Mouse (Mus musculus) embryonic facial prominence, embryonic 13.5 days (tissue): ENCODE measurements around the gene Pp2d1. TPM values are rescaled to one million over a fixed set of nuclear protein-coding genes. Genes with fewer than 3 reads are reported as not detected.
A peak's percentile ranks its signal among the peaks of the same experiment; 100 is the strongest.

Experiments used
- ATAC-seq: fragments of 200-750 bp; cut with Nextera tagmentation; 2 replicates; pipeline ENCODE4 v1.8.0; 2017; ENCODE audit warnings: low read depth; ENCODE audit not compliant: insufficient number of reproducible peaks, insufficient read depth, low FRiP score, low TSS enrichment
- H3K27ac ChIP-seq: fragments of 300-500 bp; sonication (generic); 2 replicates; pipeline ENCODE4 v1.5.1; 2015; ENCODE audit warnings: moderate library complexity, mild to moderate bottlenecking, inconsistent platforms
- H3K27me3 ChIP-seq: fragments of 300-500 bp; sonication (generic); 2 replicates; pipeline ENCODE4 v1.6.1; 2015; ENCODE audit warnings: mild to moderate bottlenecking, inconsistent platforms
- H3K36me3 ChIP-seq: fragments of 300-500 bp; sonication (generic); 2 replicates; pipeline ENCODE4 v1.6.1; 2015; ENCODE audit warnings: mild to moderate bottlenecking, inconsistent platforms
- H3K4me1 ChIP-seq: fragments of 300-500 bp; sonication (generic); 2 replicates; pipeline ENCODE4 v1.6.1; 2015; ENCODE audit warnings: inconsistent platforms
- H3K4me2 ChIP-seq: fragments of 300-500 bp; sonication (generic); 2 replicates; pipeline ENCODE4 v1.6.1; 2015; ENCODE audit warnings: moderate library complexity, mild to moderate bottlenecking, inconsistent platforms
- H3K4me3 ChIP-seq: fragments of 300-500 bp; sonication (generic); 2 replicates; pipeline ENCODE4 v1.5.1; 2015; ENCODE audit warnings: mild to moderate bottlenecking, inconsistent platforms
- H3K9ac ChIP-seq: fragments of 300-500 bp; sonication (generic); 2 replicates; pipeline ENCODE4 v1.6.1; 2015; ENCODE audit warnings: mild to moderate bottlenecking, inconsistent platforms
- H3K9me3 ChIP-seq: fragments of 300-500 bp; sonication (generic); 2 replicates; pipeline ENCODE4 v1.6.1; 2016; ENCODE audit warnings: inconsistent platforms
- WGBS: fragments of 180-500 bp; shearing (Covaris S2); methylation state at CpG from one replicate; pipeline ENCODE4 v1.1.7; 2015; ENCODE audit warnings: mixed read lengths; 5-methylcytosine and 5-hydroxymethylcytosine counted together
- polyA plus RNA-seq: library from polyadenylated mRNA; unstranded; fragments of >200 nt; fragmentation: Nextera tagmentation; extraction: Ambion mirVana; gene quantifications from 2 replicates; pipeline ENCODE4 v1.2.1, GENCODE M21; 2015

Pp2d1 gene
- polyA plus RNA-seq, 1 experiment from 2014 or later: 0.31 TPM

DNA sequence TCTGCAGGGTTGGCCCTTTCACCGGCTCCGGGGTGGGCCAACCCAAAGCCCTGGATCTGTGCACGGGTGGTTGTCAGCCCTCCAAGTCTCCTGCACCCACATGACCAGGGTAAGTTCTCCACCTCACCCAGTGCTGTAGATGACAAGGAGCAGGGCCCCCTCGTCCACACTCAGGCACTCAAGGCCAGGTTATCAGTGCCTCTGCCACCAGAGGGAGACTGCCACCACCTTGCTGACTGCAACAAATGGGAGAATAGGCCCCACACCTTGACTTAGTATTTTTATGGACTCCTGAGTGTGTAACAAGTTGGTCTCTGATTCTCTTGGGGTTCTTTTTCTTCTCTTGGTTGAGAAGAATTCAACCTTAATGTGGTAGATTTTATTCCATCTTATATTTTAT is 73.7 kb downstream of the Pp2d1 start:
- Histone ChIP-seq H3K36me3 (no peaks in the 10 kb centered on the region), H3K4me2 (no peak overlapping the region), H3K4me3 (no peak overlapping the region), H3K4me1 (peaks cover 8% of the 10 kb centered on the region; the same call in 1 of the 2 replicates), H3K9ac (no peak overlapping the region), H3K9me3 (no peaks in the 10 kb centered on the region), H3K27me3 (no peaks in the 10 kb centered on the region), H3K27ac (no peak overlapping the region)
- ATAC-seq: no peak
- WGBS: 55% methylated on average over 4 of the region's 4 CpGs

DNA sequence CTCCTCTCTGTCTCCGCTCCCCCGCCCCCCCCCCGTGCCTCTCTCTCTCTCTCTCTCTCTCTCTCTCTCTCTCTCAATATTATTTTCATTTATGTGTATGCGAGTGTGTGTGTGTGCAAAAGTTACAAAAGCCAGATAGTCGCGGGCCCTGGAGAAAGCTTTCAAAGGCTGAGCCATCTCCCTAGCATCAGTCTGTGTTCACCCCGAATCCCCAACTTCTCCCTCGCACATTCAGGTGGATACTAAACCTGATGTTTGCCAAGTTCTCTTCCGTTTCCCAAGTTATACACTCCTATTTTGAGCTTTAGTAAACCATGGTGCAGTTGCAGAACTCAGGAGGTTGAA is 75.8 kb downstream of the Pp2d1 start:
- 15% methylated on average over 7 of the region's 9 CpGs for WGBS
- Histone ChIP-seq H3K27ac (no peak overlapping the region), H3K36me3 (no peaks in the 10 kb centered on the region), H3K9ac (peak overlapping the region; percentile 62), H3K9me3 (no peaks in the 10 kb centered on the region), H3K4me1 (peaks cover 8% of the 10 kb centered on the region; the same call in 1 of the 2 replicates), H3K27me3 (no peaks in the 10 kb centered on the region), H3K4me3 (peak overlapping the region; percentile 46), H3K4me2 (peak overlapping the region; percentile 57)
- no peak for ATAC-seq

DNA sequence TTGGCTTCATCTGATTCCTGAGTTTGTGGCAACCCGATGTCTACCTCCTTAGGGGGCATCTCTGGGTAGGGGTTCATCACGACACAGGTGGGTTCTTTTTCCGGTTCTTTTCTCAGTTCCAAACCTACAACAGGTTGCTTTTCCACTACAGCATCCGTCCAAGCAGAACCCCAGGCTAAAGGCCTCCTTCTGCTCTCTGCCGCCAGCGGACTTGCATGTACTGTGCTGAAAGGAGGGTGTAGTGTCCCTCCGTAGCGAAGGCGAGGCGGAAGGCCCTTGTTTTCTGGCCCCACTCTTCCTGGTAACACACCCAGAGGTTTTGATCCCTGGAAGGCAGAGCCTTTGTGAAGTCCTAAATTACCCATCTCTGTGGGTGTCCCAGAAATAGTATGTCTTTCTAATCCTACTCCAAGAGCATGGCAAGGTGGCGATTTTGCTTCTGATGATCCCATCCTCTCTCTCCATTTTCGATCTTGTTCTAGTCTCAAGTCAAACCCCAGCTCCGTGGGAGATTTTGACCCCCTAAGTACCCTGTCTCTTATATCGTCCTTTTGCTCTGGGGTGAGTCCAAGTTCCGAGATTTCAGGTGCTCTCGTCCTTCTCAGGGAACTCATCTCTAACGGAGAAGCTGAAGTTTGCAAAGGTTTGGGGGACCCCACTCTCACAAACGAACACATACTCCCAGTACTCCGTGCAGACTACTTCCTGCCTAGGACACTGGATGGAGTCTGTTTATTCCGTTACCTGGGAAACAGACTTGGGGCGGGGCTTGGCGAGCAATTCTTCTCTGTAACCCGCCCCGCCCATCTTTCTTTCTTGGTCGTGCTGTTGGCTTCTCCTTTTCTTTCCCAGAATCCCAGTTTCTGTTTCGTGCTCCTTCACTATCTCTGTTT is 76.4 kb downstream of the Pp2d1 start, which contains the start of gene Efhb:
Gene Efhb, minus strand, starts transcription at position 719 of the 893 bp plus-strand sequence.
- no peaks in the 10 kb centered on the region for H3K27me3 ChIP-seq
- H3K4me1 ChIP-seq: peaks cover 8% of the 10 kb centered on the region; the same call in 1 of the 2 replicates
- peak; percentile 90 for ATAC-seq
- no peak within 1 kb of the TSS for H3K27ac ChIP-seq
- peak within 1 kb of the TSS; percentile 57 for H3K4me2 ChIP-seq
- H3K36me3 ChIP-seq: no peaks in the 10 kb centered on the region
- H3K9me3 ChIP-seq: no peaks in the 10 kb centered on the region
- H3K4me3 ChIP-seq: peak within 1 kb of the TSS; percentile 46
- H3K9ac ChIP-seq: peak within 1 kb of the TSS; percentile 62
- 20% methylated on average over 26 of the region's 26 CpGs for WGBS

Other genes with a start within 250 kb of the Pp2d1 start
- 0.39 and 0.48 TPM in 2 replicates for gene Efhb, start 76.1 kb downstream of the Pp2d1 start, polyA plus RNA-seq
- 78.6 and 81.9 TPM in 2 replicates for gene Rab5a, start 60.2 kb downstream of the Pp2d1 start, polyA plus RNA-seq
- 3.7 and 5.1 TPM in 2 replicates for gene Kat2b, start 27.4 kb upstream of the Pp2d1 start, polyA plus RNA-seq
- 37.7 and 43.8 TPM in 2 replicates for gene Sgo1, start 149.9 kb upstream of the Pp2d1 start, polyA plus RNA-seq